ENCODE assay signal across 8 mouse cellular contexts in genomic region chr9:47265946-47266490, GRCm38 (mm10).
DNase-seq lines count a peak whose midpoint lies in the region; ATAC-seq and TF ChIP-seq lines count a peak whose summit lies in the region.

No protein-coding gene starts in this region.

- no peaks in the 10 kb centered on the region for H3K27me3 ChIP-seq in forebrain, embryonic 13.5 days
- no peaks in the 10 kb centered on the region for H3K27me3 ChIP-seq in forebrain, embryonic 11.5 days (ENCODE audit: control insufficient read depth, insufficient read depth, low read length)
- H3K27me3 ChIP-seq in kidney, embryonic 15.5 days = peaks cover 3% of the 10 kb centered on the region; the same call in 1 of the 2 replicates
- H3K27me3 ChIP-seq in midbrain, postnatal 0 days (ENCODE audit: insufficient read depth, low read length) = no peaks in the 10 kb centered on the region

- no peak overlapping the region for H3K4me3 ChIP-seq in forebrain, embryonic 13.5 days
- H3K4me3 ChIP-seq in forebrain, embryonic 11.5 days (ENCODE audit: low read depth, low read length) = no peak overlapping the region
- H3K4me3 ChIP-seq in kidney, embryonic 15.5 days (replicated peaks) = no peak overlapping the region
- no peak overlapping the region for H3K4me3 ChIP-seq in midbrain, postnatal 0 days (ENCODE audit: low read depth, low read length)

- TF ChIP-seq CTCF in midbrain, postnatal 0 days (IDR thresholded peaks at IDR 0.05) = no peak

- H3K9me3 ChIP-seq in forebrain, embryonic 13.5 days (replicated peaks) = no peaks in the 10 kb centered on the region
- no peaks in the 10 kb centered on the region for H3K9me3 ChIP-seq in forebrain, embryonic 11.5 days (ENCODE audit: control insufficient read depth, low read length)
- no peaks in the 10 kb centered on the region for H3K9me3 ChIP-seq in kidney, embryonic 15.5 days (replicated peaks)
- H3K9me3 ChIP-seq in midbrain, postnatal 0 days (ENCODE audit: low read length) = no peaks in the 10 kb centered on the region

- peak overlapping the region; percentile 63 for H3K27ac ChIP-seq in forebrain, embryonic 13.5 days
- no peak overlapping the region for H3K27ac ChIP-seq in forebrain, embryonic 11.5 days (ENCODE audit: low read depth, low read length)
- peak overlapping the region; percentile 46 for H3K27ac ChIP-seq in kidney, embryonic 15.5 days
- H3K27ac ChIP-seq in midbrain, postnatal 0 days (ENCODE audit: low read depth, low read length) = no peak overlapping the region

- peaks cover 18% of the 10 kb centered on the region for H3K4me1 ChIP-seq in forebrain, embryonic 13.5 days
- no peaks in the 10 kb centered on the region for H3K4me1 ChIP-seq in forebrain, embryonic 11.5 days (replicated peaks; ENCODE audit: control insufficient read depth, insufficient read depth, low read length)
- peaks cover 13% of the 10 kb centered on the region for H3K4me1 ChIP-seq in kidney, embryonic 15.5 days
- no peaks in the 10 kb centered on the region for H3K4me1 ChIP-seq in midbrain, postnatal 0 days (ENCODE audit: insufficient read depth, low read length)

- H3K9ac ChIP-seq in forebrain, embryonic 13.5 days = no peak overlapping the region; the same call in 1 of the 2 replicates
- no peak overlapping the region for H3K9ac ChIP-seq in forebrain, embryonic 11.5 days (ENCODE audit: low read length)
- H3K9ac ChIP-seq in kidney, embryonic 15.5 days = no peak overlapping the region
- H3K9ac ChIP-seq in midbrain, postnatal 0 days (replicated peaks; ENCODE audit: low read length, poor library complexity, severe bottlenecking) = no peak overlapping the region

- WGBS in forebrain, embryonic 13.5 days = 28% methylated on average over 9 of the region's 9 CpGs
- WGBS in forebrain, embryonic 11.5 days = 62% methylated on average over 9 of the region's 9 CpGs
- 42% methylated on average over 9 of the region's 9 CpGs for WGBS in kidney, embryonic 15.5 days
- 33% methylated on average over 9 of the region's 9 CpGs for WGBS in midbrain, postnatal 0 days

- no peak overlapping the region for H3K4me2 ChIP-seq in forebrain, embryonic 13.5 days
- H3K4me2 ChIP-seq in forebrain, embryonic 11.5 days (ENCODE audit: low read depth, low read length, severe bottlenecking) = no peak overlapping the region
- H3K4me2 ChIP-seq in kidney, embryonic 15.5 days = no peak overlapping the region
- H3K4me2 ChIP-seq in midbrain, postnatal 0 days (ENCODE audit: low read depth, low read length, poor library complexity, severe bottlenecking) = no peak overlapping the region

- DNase-seq in forebrain, embryonic 11.5 days (ENCODE audit: low spot score) = no peak
- DNase-seq in urinary bladder, postnatal 4 days (ENCODE audit: low spot score in 2 of 2) = peak; percentile 43 to 72
- DNase-seq in urinary bladder, adult 18-20 months (ENCODE audit: low spot score in 2 of 2) = no peak
- DNase-seq in midbrain, postnatal 0 days (ENCODE audit: low spot score) = peak; percentile 82
- no peak for DNase-seq in yolk sac, embryonic 10.5 days (ENCODE audit: low spot score)

- peak; percentile 71 for ATAC-seq in forebrain, embryonic 13.5 days
- no peak for ATAC-seq in forebrain, embryonic 11.5 days (replicated peaks; ENCODE audit: low FRiP score)
- peak; percentile 52; the same call in 1 of the 2 replicates for ATAC-seq in kidney, embryonic 15.5 days (replicated peaks; ENCODE audit: low FRiP score)
- ATAC-seq in midbrain, postnatal 0 days (ENCODE audit: low FRiP score) = peak; percentile 72; the same call in 1 of the 2 replicates
- ATAC-seq in frontal cortex, adult (ENCODE audit: low TSS enrichment) = no peak

- no peaks in the 10 kb centered on the region for H3K36me3 ChIP-seq in forebrain, embryonic 13.5 days (ENCODE audit: poor library complexity, severe bottlenecking)
- no peaks in the 10 kb centered on the region for H3K36me3 ChIP-seq in forebrain, embryonic 11.5 days (ENCODE audit: control insufficient read depth, insufficient read depth, low read length)
- no peaks in the 10 kb centered on the region for H3K36me3 ChIP-seq in kidney, embryonic 15.5 days
- H3K36me3 ChIP-seq in midbrain, postnatal 0 days (ENCODE audit: insufficient read depth, low read length) = no peaks in the 10 kb centered on the region

Comparison
In these comparisons a context has a peak if more than half of its experiments do, and no peak if none do; other contexts are left out.
1. ATAC-seq: peak in forebrain, embryonic 13.5 days (single experiment), kidney, embryonic 15.5 days (single experiment) and midbrain, postnatal 0 days (single experiment); none in forebrain, embryonic 11.5 days (single experiment) and frontal cortex, adult (single experiment).
2. H3K27ac ChIP-seq: peak in forebrain, embryonic 13.5 days (single experiment) and kidney, embryonic 15.5 days (single experiment); none in forebrain, embryonic 11.5 days (single experiment) and midbrain, postnatal 0 days (single experiment).
3. DNase-seq: peak in urinary bladder, postnatal 4 days (2 of 2) and midbrain, postnatal 0 days (single experiment); none in forebrain, embryonic 11.5 days (single experiment), urinary bladder, adult 18-20 months (0 of 2) and yolk sac, embryonic 10.5 days (single experiment).